Mouse (Mus musculus) activated CD4-positive, CD25-positive, alpha-beta regulatory T cell, adult 4 months (primary cell): ENCODE results near the gene Ino80d. TPM values are rescaled to one million over a fixed set of nuclear protein-coding genes. Genes with fewer than 3 reads are reported as not detected.

Source experiments
- ATAC-seq: one replicate; pipeline ENCODE4 v1.8.0; 2017
- polyA plus RNA-seq, 2 experiments: library from polyadenylated mRNA; unstranded; fragments of 100-300 nt; shearing (Covaris generic); gene quantifications; one replicate each; pipeline ENCODE4 v1.2.1; 2017

Gene Ino80d
- polyA plus RNA-seq, 2 experiments from 2014 or later, result 20.9 to 23.0 TPM

GRCm38 (mm10) chr1:62986267-62986666 is 128.2 kb downstream of the Ino80d start:
- ATAC-seq, result peak; percentile 61

- ATAC-seq, result peak; percentile 61
Measured at GRCm38 (mm10) chr1:62984566-62984965, 129.9 kb downstream of the Ino80d start.

GRCm38 (mm10) chr1:62976742-62977141 is 137.7 kb downstream of the Ino80d start:
- no peak for ATAC-seq

GRCm38 (mm10) chr1:62966885-62967284 is 147.6 kb downstream of the Ino80d start:
- no peak for ATAC-seq

- no peak for ATAC-seq
Measured at GRCm38 (mm10) chr1:62964291-62964690, 150.2 kb downstream of the Ino80d start.

- no peak for ATAC-seq
Measured at GRCm38 (mm10) chr1:62956942-62957645, 157.4 kb downstream of the Ino80d start.

GRCm38 (mm10) chr1:62956526-62956925 is 157.9 kb downstream of the Ino80d start:
- no peak for ATAC-seq

GRCm38 (mm10) chr1:62955340-62955739 is 159.1 kb downstream of the Ino80d start:
- ATAC-seq, result no peak

GRCm38 (mm10) chr1:62953036-62953435 is 161.4 kb downstream of the Ino80d start:
- no peak for ATAC-seq

- no peak for ATAC-seq
Measured at GRCm38 (mm10) chr1:62952319-62952718, 162.1 kb downstream of the Ino80d start.

GRCm38 (mm10) chr1:62951067-62951809 is 163.2 kb downstream of the Ino80d start:
- ATAC-seq, result no peak

GRCm38 (mm10) chr1:62950526-62950925 is 163.9 kb downstream of the Ino80d start:
- ATAC-seq, result no peak

GRCm38 (mm10) chr1:62947807-62948206 is 166.7 kb downstream of the Ino80d start:
- no peak for ATAC-seq

- no peak for ATAC-seq
Measured at GRCm38 (mm10) chr1:62946987-62947386, 167.5 kb downstream of the Ino80d start.

GRCm38 (mm10) chr1:62934752-62935329 is 179.6 kb downstream of the Ino80d start:
- ATAC-seq, result no peak

GRCm38 (mm10) chr1:62934100-62934513 is 180.4 kb downstream of the Ino80d start:
- ATAC-seq, result no peak

GRCm38 (mm10) chr1:62933288-62934099 is 181.0 kb downstream of the Ino80d start:
- no peak for ATAC-seq

GRCm38 (mm10) chr1:62929477-62929876 is 185.0 kb downstream of the Ino80d start:
- no peak for ATAC-seq

- ATAC-seq, result no peak
Measured at GRCm38 (mm10) chr1:62919219-62919618, 195.2 kb downstream of the Ino80d start.

- no peak for ATAC-seq
Measured at GRCm38 (mm10) chr1:62916609-62917008, 197.9 kb downstream of the Ino80d start.

GRCm38 (mm10) chr1:62914495-62914894 is 200.0 kb downstream of the Ino80d start:
- ATAC-seq, result no peak

GRCm38 (mm10) chr1:62911426-62911825 is 203.0 kb downstream of the Ino80d start:
- no peak for ATAC-seq

GRCm38 (mm10) chr1:62909126-62909525 is 205.3 kb downstream of the Ino80d start:
- no peak for ATAC-seq
